Mouse (Mus musculus): ENCODE data around the gene Pdcd11. TPM values are rescaled to one million over a fixed set of nuclear protein-coding genes. Genes with fewer than 3 reads are reported as not detected.

Gene Pdcd11
- polyA plus RNA-seq, 1 experiment from 2014 or later: 4.6 TPM

GRCm38 (mm10) chr19:47050271-47051032 is 40.1 kb upstream of the Pdcd11 start, which contains the start of gene Pcgf6:
Pcgf6 (minus strand) TSS chr19:47050906.
- peak; percentile 93 for ATAC-seq
- no peak for TF ChIP-seq CTCF (IDR thresholded peaks at IDR 0.05)
- TF ChIP-seq EP300 (IDR thresholded peaks at IDR 0.05): no peak
- no peaks in the 10 kb centered on the region for H3K9me3 ChIP-seq (ENCODE audit: low read length)
- peak within 1 kb of the TSS; percentile 55 for H3K9ac ChIP-seq (replicated peaks; ENCODE audit: low read depth)
- H3K4me2 ChIP-seq (replicated peaks; ENCODE audit: low read depth, low read length): peak within 1 kb of the TSS; percentile 99
- 0 out of 2 replicates have a peak, but pooled peaks cover 4% of the 10 kb centered on the region for H3K4me1 ChIP-seq (ENCODE audit: insufficient read depth, low read depth, low read length)
- peak within 1 kb of the TSS; percentile 82 for H3K27ac ChIP-seq (ENCODE audit: low read length)
- DNase-seq (ENCODE audit: low spot score): peak; percentile 88
- no peaks in the 10 kb centered on the region for H3K27me3 ChIP-seq (replicated peaks; ENCODE audit: insufficient read depth, low read length)
- WGBS: 1% methylated on average over 59 of the region's 75 CpGs
- peak within 1 kb of the TSS; percentile 83 for H3K4me3 ChIP-seq (ENCODE audit: low read depth, low read length)
- H3K36me3 ChIP-seq (ENCODE audit: insufficient read depth, low read length): no peaks in the 10 kb centered on the region

GRCm38 (mm10) chr19:47052927-47053326 is 37.6 kb upstream of the Pdcd11 start:
- WGBS: 76% methylated on average over 4 of the region's 4 CpGs
- no peaks in the 10 kb centered on the region for H3K27me3 ChIP-seq (replicated peaks; ENCODE audit: insufficient read depth, low read length)
- no peaks in the 10 kb centered on the region for H3K9me3 ChIP-seq (ENCODE audit: low read length)
- H3K36me3 ChIP-seq (ENCODE audit: insufficient read depth, low read length): no peaks in the 10 kb centered on the region
- ATAC-seq: no peak
- no peak for DNase-seq (ENCODE audit: low spot score)
- no peak overlapping the region for H3K4me2 ChIP-seq (replicated peaks; ENCODE audit: low read depth, low read length)
- 0 out of 2 replicates have a peak, but pooled peaks cover 4% of the 10 kb centered on the region for H3K4me1 ChIP-seq (ENCODE audit: insufficient read depth, low read depth, low read length)
- TF ChIP-seq CTCF (IDR thresholded peaks at IDR 0.05) (no peak), EP300 (IDR thresholded peaks at IDR 0.05) (no peak)
- no peak overlapping the region for H3K4me3 ChIP-seq (ENCODE audit: low read depth, low read length)
- H3K9ac ChIP-seq (replicated peaks; ENCODE audit: low read depth): no peak overlapping the region
- no peak overlapping the region for H3K27ac ChIP-seq (ENCODE audit: low read length)

DNA sequence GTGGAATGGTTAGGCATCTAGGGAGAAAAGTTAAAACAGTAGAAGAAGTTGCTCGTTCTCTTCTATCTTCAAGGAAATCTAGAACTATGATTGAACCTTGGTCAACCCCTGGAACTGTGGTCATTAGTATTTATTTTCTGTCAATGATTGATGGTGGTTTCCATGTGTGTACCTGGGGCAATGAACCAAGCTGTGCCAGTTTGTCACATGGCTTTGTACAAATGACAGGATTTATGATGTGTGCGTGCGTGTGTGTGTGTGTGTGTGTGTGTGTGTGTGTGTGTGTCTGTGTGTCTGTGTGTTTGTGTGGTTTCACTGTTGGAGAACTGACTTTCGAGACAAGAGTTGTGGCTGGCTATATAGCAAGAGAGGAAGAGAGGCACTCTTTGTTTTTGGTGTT is 37.1 kb upstream of the Pdcd11 start:
- TF ChIP-seq EP300 (IDR thresholded peaks at IDR 0.05) (no peak), CTCF (IDR thresholded peaks at IDR 0.05) (no peak)
- DNase-seq (ENCODE audit: low spot score): no peak
- no peaks in the 10 kb centered on the region for H3K36me3 ChIP-seq (ENCODE audit: insufficient read depth, low read length)
- no peaks in the 10 kb centered on the region for H3K27me3 ChIP-seq (replicated peaks; ENCODE audit: insufficient read depth, low read length)
- no peak overlapping the region for H3K27ac ChIP-seq (ENCODE audit: low read length)
- no peak overlapping the region for H3K4me3 ChIP-seq (ENCODE audit: low read depth, low read length)
- H3K4me1 ChIP-seq (ENCODE audit: insufficient read depth, low read depth, low read length): 0 out of 2 replicates have a peak, but pooled peaks cover 4% of the 10 kb centered on the region
- WGBS: 70% methylated on average over 4 of the region's 4 CpGs
- H3K9ac ChIP-seq (replicated peaks; ENCODE audit: low read depth): no peak overlapping the region
- H3K4me2 ChIP-seq (replicated peaks; ENCODE audit: low read depth, low read length): no peak overlapping the region
- H3K9me3 ChIP-seq (ENCODE audit: low read length): no peaks in the 10 kb centered on the region
- no peak for ATAC-seq

DNA sequence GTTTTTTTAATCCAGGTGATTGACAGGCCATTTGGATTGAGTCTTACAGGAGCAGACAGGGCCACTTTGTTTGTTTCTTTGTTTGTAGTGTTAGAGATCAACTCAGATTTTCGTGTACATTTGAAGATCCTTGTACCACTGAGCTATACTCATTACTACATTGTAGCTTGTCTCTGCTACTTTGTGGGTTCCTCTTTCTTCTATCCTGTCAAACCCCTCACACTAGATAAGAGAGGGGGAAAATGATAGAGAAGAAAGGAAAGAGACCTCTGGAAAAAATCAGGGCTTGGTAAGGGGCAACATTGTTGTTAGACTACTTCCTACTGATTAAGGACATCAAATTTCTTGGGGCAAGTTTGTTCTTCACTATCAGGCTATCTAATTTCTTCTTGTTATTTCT is 32.9 kb upstream of the Pdcd11 start:
- no peaks in the 10 kb centered on the region for H3K27me3 ChIP-seq (replicated peaks; ENCODE audit: insufficient read depth, low read length)
- H3K4me3 ChIP-seq (ENCODE audit: low read depth, low read length): no peak overlapping the region
- H3K9ac ChIP-seq (replicated peaks; ENCODE audit: low read depth): no peak overlapping the region
- H3K36me3 ChIP-seq (ENCODE audit: insufficient read depth, low read length): no peaks in the 10 kb centered on the region
- no peaks in the 10 kb centered on the region for H3K4me1 ChIP-seq (ENCODE audit: insufficient read depth, low read depth, low read length)
- H3K4me2 ChIP-seq (replicated peaks; ENCODE audit: low read depth, low read length): no peak overlapping the region
- ATAC-seq (no peak), DNase-seq (ENCODE audit: low spot score) (no peak)
- WGBS: 65% methylated on average over 1 of the region's 1 CpGs
- H3K27ac ChIP-seq (ENCODE audit: low read length): no peak overlapping the region
- TF ChIP-seq CTCF (IDR thresholded peaks at IDR 0.05) (no peak), EP300 (IDR thresholded peaks at IDR 0.05) (no peak)
- no peaks in the 10 kb centered on the region for H3K9me3 ChIP-seq (ENCODE audit: low read length)

GRCm38 (mm10) chr19:47065860-47066259 is 24.7 kb upstream of the Pdcd11 start:
- H3K4me3 ChIP-seq (ENCODE audit: low read depth, low read length): no peak overlapping the region
- no peaks in the 10 kb centered on the region for H3K36me3 ChIP-seq (ENCODE audit: insufficient read depth, low read length)
- no peaks in the 10 kb centered on the region for H3K4me1 ChIP-seq (ENCODE audit: insufficient read depth, low read depth, low read length)
- H3K4me2 ChIP-seq (replicated peaks; ENCODE audit: low read depth, low read length): no peak overlapping the region
- no peak overlapping the region for H3K27ac ChIP-seq (ENCODE audit: low read length)
- DNase-seq (ENCODE audit: low spot score) (no peak), ATAC-seq (no peak)
- H3K27me3 ChIP-seq (replicated peaks; ENCODE audit: insufficient read depth, low read length): no peaks in the 10 kb centered on the region
- TF ChIP-seq EP300 (IDR thresholded peaks at IDR 0.05): no peak
- TF ChIP-seq CTCF (IDR thresholded peaks at IDR 0.05): peak; percentile 33; the same call in 1 of the 2 replicates
- no peaks in the 10 kb centered on the region for H3K9me3 ChIP-seq (ENCODE audit: low read length)
- H3K9ac ChIP-seq (replicated peaks; ENCODE audit: low read depth): no peak overlapping the region
- WGBS: 87% methylated on average over 3 of the region's 3 CpGs

- Histone ChIP-seq H3K4me2 (replicated peaks; ENCODE audit: low read depth, low read length) (peak within 1 kb of the TSS; percentile 84), H3K4me3 (ENCODE audit: low read depth, low read length) (peak within 1 kb of the TSS; percentile 97), H3K36me3 (ENCODE audit: insufficient read depth, low read length) (0 out of 2 replicates have a peak, but pooled peaks cover 3% of the 10 kb centered on the region), H3K27ac (ENCODE audit: low read length) (peak within 1 kb of the TSS; percentile 89), H3K4me1 (ENCODE audit: insufficient read depth, low read depth, low read length) (no peaks in the 10 kb centered on the region), H3K27me3 (replicated peaks; ENCODE audit: insufficient read depth, low read length) (no peaks in the 10 kb centered on the region), H3K9ac (replicated peaks; ENCODE audit: low read depth) (peak within 1 kb of the TSS; percentile 81), H3K9me3 (ENCODE audit: low read length) (no peaks in the 10 kb centered on the region)
- DNase-seq (ENCODE audit: low spot score) (peak; percentile 99), ATAC-seq (peak; percentile 81)
- 9% methylated on average over 48 of the region's 49 CpGs for WGBS
- TF ChIP-seq EP300 (IDR thresholded peaks at IDR 0.05): no peak
- TF ChIP-seq CTCF (IDR thresholded peaks at IDR 0.05): peak; percentile 45
Observed at GRCm38 (mm10) chr19:47067096-47067882, 23.3 kb upstream of the Pdcd11 start, which contains the start of gene Taf5. Taf5 (plus strand) TSS chr19:47067746.

All from lung, postnatal 0 days (tissue).